Mouse (Mus musculus) heart, postnatal 4 days (tissue): Measurements from ENCODE around the gene Prl2b1. TPM values are rescaled to one million over a fixed set of nuclear protein-coding genes. Genes with fewer than 3 reads are reported as not detected.

Source experiments
- DNase-seq: peaks from one replicate; pipeline ENCODE4 v3.0.0; 2021
- total RNA-seq, 2 experiments: library from RNA; stranded (reverse); gene quantifications; 2 replicates each; pipeline ENCODE4 v1.2.3; 2021

Prl2b1 gene
- total RNA-seq = not detected

DNA sequence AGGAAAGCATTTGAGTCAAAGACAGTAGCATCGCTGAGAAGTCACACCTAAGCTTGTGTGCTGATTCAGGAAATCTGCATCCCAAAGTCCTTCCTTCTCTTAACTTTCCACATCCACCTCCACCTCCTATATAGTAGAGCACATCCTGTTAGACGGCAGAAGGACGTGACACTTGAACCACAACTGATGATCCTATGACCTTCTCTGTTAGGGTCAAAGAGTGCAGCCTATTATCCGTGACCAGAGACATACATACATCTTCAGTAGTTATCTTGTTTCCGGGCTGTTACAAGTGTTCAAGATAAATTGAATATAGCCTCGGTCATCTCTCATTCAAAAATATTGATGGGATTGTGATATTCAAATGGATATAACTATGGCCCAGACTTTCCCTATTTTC lies at the start of gene Prl2b1:
Gene Prl2b1, minus strand, starts transcription at position 101 of the 400 bp plus-strand sequence.
- no peak for DNase-seq

- no peak for DNase-seq
These were observed 47.9 kb upstream of the Prl2b1 start, which contains the start of gene Prl8a6 for GRCm38 (mm10) chr13:27438588-27438987. Prl8a6 (minus strand) TSS chr13:27438688.

- no peak for DNase-seq
These were observed 42.5 kb upstream of the Prl2b1 start for GRCm38 (mm10) chr13:27433159-27433558.

- no peak for DNase-seq
These were observed 23.0 kb upstream of the Prl2b1 start for GRCm38 (mm10) chr13:27413640-27414039.

- no peak for DNase-seq
These were observed 8.5 kb upstream of the Prl2b1 start for GRCm38 (mm10) chr13:27399061-27399724.

DNA sequence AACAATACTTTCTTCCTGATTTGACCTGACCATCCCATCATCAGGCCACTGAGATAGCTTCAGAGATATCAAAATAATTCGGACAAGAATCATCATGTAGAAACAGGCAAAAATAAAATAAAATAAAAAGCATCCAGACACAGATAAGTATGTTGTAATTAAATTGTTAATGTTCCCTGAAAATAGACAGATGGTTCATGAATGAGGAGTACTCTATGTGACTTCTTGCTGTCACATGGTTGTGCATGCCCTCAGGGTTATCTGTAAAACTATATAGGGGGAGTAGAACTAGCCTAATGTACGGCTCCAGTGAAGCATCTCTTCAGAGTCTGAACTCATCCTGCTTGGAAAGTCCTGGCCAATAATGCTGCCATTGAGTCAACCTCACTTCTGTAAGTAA lies 45.3 kb downstream of the Prl2b1 start, which contains the start of gene Prl8a2:
Gene Prl8a2, plus strand, starts transcription at position 301 of the 400 bp plus-strand sequence.
- DNase-seq = no peak

DNA sequence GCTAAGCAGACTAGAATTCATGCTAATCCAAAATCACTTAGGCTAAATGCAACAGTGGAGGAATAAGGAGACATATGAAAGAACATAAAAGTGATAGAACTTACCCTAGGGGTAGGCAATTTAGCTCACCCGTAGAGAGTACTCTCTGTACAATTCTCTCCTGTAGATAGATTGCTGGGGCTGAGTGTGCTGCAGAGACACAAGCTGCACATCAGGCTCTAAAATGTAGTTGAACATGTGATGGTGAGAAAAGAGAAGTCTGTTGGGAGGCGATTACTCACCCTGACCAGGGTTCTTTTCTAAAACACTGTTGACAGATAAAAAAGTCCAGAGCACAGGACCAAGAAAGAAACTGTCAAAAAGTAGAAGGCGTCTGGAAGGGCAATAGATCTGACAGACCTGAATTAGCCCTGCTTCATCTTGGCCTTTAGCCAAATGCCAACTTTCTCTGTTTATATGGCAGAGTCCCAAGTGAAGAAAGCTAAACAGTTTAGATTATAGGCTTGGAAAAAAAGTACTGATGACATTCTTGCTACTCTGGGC lies 47.8 kb downstream of the Prl2b1 start:
- DNase-seq = no peak

DNA sequence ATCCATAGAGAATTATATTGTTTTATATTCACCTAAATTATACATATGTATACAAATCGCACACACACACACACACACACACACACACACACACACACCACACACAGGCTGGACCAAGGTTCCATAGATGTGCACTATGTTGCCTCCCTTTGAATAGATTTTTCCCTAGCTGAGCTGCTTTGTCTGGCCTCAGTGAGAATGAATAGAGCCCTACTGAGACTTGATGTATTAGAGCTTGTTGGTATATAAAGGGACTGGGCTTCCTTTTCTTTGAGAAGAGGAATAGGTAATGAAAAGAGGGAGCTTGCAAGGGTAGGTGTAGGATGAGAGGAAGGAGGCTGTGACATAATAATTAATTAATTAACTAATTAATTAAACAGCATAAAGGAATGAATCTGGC lies 55.7 kb downstream of the Prl2b1 start:
- no peak for DNase-seq

Other genes with a start within 250 kb of the Prl2b1 start
- gene Prl3d3, start 234.1 kb downstream of the Prl2b1 start, total RNA-seq = not detected
- gene Prl3c1, start 194.2 kb downstream of the Prl2b1 start, total RNA-seq = not detected
- gene Prl3b1, start 149.0 kb downstream of the Prl2b1 start, total RNA-seq = not detected
- not detected for gene Prl3a1, start 131.4 kb downstream of the Prl2b1 start, total RNA-seq
- gene Prl6a1, start 78.2 kb downstream of the Prl2b1 start, total RNA-seq = not detected
- not detected for gene Prl8a2, start 45.2 kb downstream of the Prl2b1 start, total RNA-seq
- gene Prl8a6, start 47.8 kb upstream of the Prl2b1 start, total RNA-seq = not detected
- gene Prl8a8, start 122.4 kb upstream of the Prl2b1 start, total RNA-seq = not detected
- not detected for gene Prl8a9, start 173.8 kb upstream of the Prl2b1 start, total RNA-seq
- not detected for gene Prl8a1, start 191.3 kb upstream of the Prl2b1 start, total RNA-seq
- not detected for gene Prl7b1, start 219.7 kb upstream of the Prl2b1 start, total RNA-seq